Mouse (Mus musculus) lung, embryonic 14.5 days (tissue): ENCODE results near the gene Ap1ar. TPM values are rescaled to one million over a fixed set of nuclear protein-coding genes. Genes with fewer than 3 reads are reported as not detected.

Experiments
- ATAC-seq: fragments of 200-750 bp; cut with Nextera tagmentation; 2 replicates; pipeline ENCODE4 v1.8.0; 2017; ENCODE audit warnings: mild to moderate bottlenecking, moderate TSS enrichment, moderate library complexity; ENCODE audit not compliant: insufficient read depth
- DNase-seq: peaks from one replicate; pipeline ENCODE4 v3.0.0-alpha.2; 2015
- H3K27ac ChIP-seq: fragments of 300-500 bp; sonication (generic); 2 replicates; pipeline ENCODE4 v1.5.1; 2014; ENCODE audit warnings: low read depth, mild to moderate bottlenecking, moderate library complexity
- H3K27me3 ChIP-seq: fragments of 300-500 bp; sonication (generic); 2 replicates; pipeline ENCODE4 v1.6.1; 2014; ENCODE audit warnings: low read length, control low read depth; ENCODE audit not compliant: insufficient read depth
- H3K36me3 ChIP-seq: fragments of 300-500 bp; sonication (generic); 2 replicates; pipeline ENCODE4 v1.6.1; 2014; ENCODE audit warnings: control low read depth; ENCODE audit not compliant: insufficient read depth
- H3K4me1 ChIP-seq: fragments of 300-500 bp; sonication (generic); 2 replicates; pipeline ENCODE4 v1.6.1; 2014; ENCODE audit warnings: antibody characterized with exemption, control low read depth; ENCODE audit not compliant: insufficient read depth
- H3K4me2 ChIP-seq: fragments of 300-500 bp; sonication (generic); 2 replicates; pipeline ENCODE4 v1.6.1; 2014; ENCODE audit warnings: mild to moderate bottlenecking
- H3K4me3 ChIP-seq: fragments of 300-500 bp; sonication (generic); 2 replicates; pipeline ENCODE4 v1.5.1; 2014; ENCODE audit warnings: low read depth, low read length
- H3K9ac ChIP-seq: fragments of 300-500 bp; sonication (generic); 2 replicates; pipeline ENCODE4 v1.6.1; 2014
- H3K9me3 ChIP-seq: fragments of 300-500 bp; sonication (generic); 2 replicates; pipeline ENCODE4 v1.6.1; 2016; ENCODE audit warnings: low read depth, low read length, control low read depth
- CTCF ChIP-seq: IDR thresholded peaks from 2 replicates; pipeline ENCODE4 v1.5.1; 2016; ENCODE audit warnings: antibody characterized with exemption, low read depth
- WGBS: fragments of 180-500 bp; shearing (Covaris S2); extraction: QIAGEN DNeasy Blood & Tissue Kit; methylation state at CpG from one replicate; pipeline ENCODE4 v1.1.7; 2014; 5-methylcytosine and 5-hydroxymethylcytosine counted together
- polyA plus RNA-seq: library from polyadenylated mRNA; unstranded; fragments of >200 nt; fragmentation: Nextera tagmentation; extraction: Ambion mirVana; gene quantifications from 2 replicates; pipeline ENCODE4 v1.2.1, GENCODE M21; 2014

Ap1ar gene
- 56.5 and 69.5 TPM in 2 replicates for polyA plus RNA-seq

GRCm38 (mm10) chr3:127837154-127837865 lies at the start of gene Ap1ar:
Gene Ap1ar (minus strand): TSS chr3:127837523.
- DNase-seq (peak; percentile 98), ATAC-seq (peak; percentile 98)
- 0 out of 2 replicates have a peak, but pooled peaks cover 2% of the 10 kb centered on the region for H3K36me3 ChIP-seq
- H3K4me3 ChIP-seq: peak within 1 kb of the TSS; percentile 85
- WGBS: under 1% methylated on average over 81 of the region's 89 CpGs
- peak within 1 kb of the TSS; percentile 91 for H3K4me2 ChIP-seq
- H3K27ac ChIP-seq: peak within 1 kb of the TSS; percentile 96
- H3K9me3 ChIP-seq: no peaks in the 10 kb centered on the region
- peak within 1 kb of the TSS; percentile 86 for H3K9ac ChIP-seq
- TF ChIP-seq CTCF: peak; percentile 76
- no peaks in the 10 kb centered on the region for H3K27me3 ChIP-seq
- H3K4me1 ChIP-seq: peaks cover 5% of the 10 kb centered on the region; the same call in 1 of the 2 replicates

GRCm38 (mm10) chr3:127881684-127882083 lies 44.4 kb upstream of the Ap1ar start:
- H3K4me1 ChIP-seq: no peaks in the 10 kb centered on the region
- no peak overlapping the region for H3K4me2 ChIP-seq
- no peaks in the 10 kb centered on the region for H3K36me3 ChIP-seq
- TF ChIP-seq CTCF: no peak
- H3K27me3 ChIP-seq: no peaks in the 10 kb centered on the region
- DNase-seq (no peak), ATAC-seq (peak; percentile 47; the same call in 1 of the 2 replicates)
- H3K9ac ChIP-seq: no peak overlapping the region
- WGBS: 54% methylated on average over 2 of the region's 2 CpGs
- no peak overlapping the region for H3K4me3 ChIP-seq
- no peak overlapping the region for H3K27ac ChIP-seq
- H3K9me3 ChIP-seq: no peaks in the 10 kb centered on the region

GRCm38 (mm10) chr3:127879968-127880367 lies 42.6 kb upstream of the Ap1ar start:
- DNase-seq (no peak), ATAC-seq (no peak)
- no peak overlapping the region for H3K4me2 ChIP-seq
- no peaks in the 10 kb centered on the region for H3K9me3 ChIP-seq
- no peak for TF ChIP-seq CTCF
- no peak overlapping the region for H3K27ac ChIP-seq
- 85% methylated on average over 3 of the region's 3 CpGs for WGBS
- no peak overlapping the region for H3K4me3 ChIP-seq
- H3K27me3 ChIP-seq: no peaks in the 10 kb centered on the region
- H3K4me1 ChIP-seq: no peaks in the 10 kb centered on the region
- no peak overlapping the region for H3K9ac ChIP-seq
- H3K36me3 ChIP-seq: no peaks in the 10 kb centered on the region

GRCm38 (mm10) chr3:127875509-127875908 lies 38.2 kb upstream of the Ap1ar start:
- Histone ChIP-seq H3K4me3 (no peak overlapping the region), H3K4me2 (no peak overlapping the region), H3K9me3 (no peaks in the 10 kb centered on the region), H3K36me3 (no peaks in the 10 kb centered on the region), H3K4me1 (no peaks in the 10 kb centered on the region), H3K27ac (no peak overlapping the region), H3K9ac (no peak overlapping the region), H3K27me3 (no peaks in the 10 kb centered on the region)
- 80% methylated on average over 2 of the region's 2 CpGs for WGBS
- no peak for TF ChIP-seq CTCF
- no peak for ATAC-seq
- no peak for DNase-seq

GRCm38 (mm10) chr3:127875059-127875458 lies 37.7 kb upstream of the Ap1ar start:
- TF ChIP-seq CTCF: no peak
- Histone ChIP-seq H3K9ac (no peak overlapping the region), H3K4me1 (no peaks in the 10 kb centered on the region), H3K4me2 (no peak overlapping the region), H3K27me3 (no peaks in the 10 kb centered on the region), H3K36me3 (no peaks in the 10 kb centered on the region), H3K4me3 (no peak overlapping the region), H3K27ac (no peak overlapping the region), H3K9me3 (no peaks in the 10 kb centered on the region)
- WGBS: 62% methylated on average over 7 of the region's 7 CpGs
- ATAC-seq (no peak), DNase-seq (no peak)

GRCm38 (mm10) chr3:127874254-127874883 lies 37.0 kb upstream of the Ap1ar start:
- no peak overlapping the region for H3K9ac ChIP-seq
- H3K4me2 ChIP-seq: no peak overlapping the region
- 18% methylated on average over 4 of the region's 4 CpGs for WGBS
- no peak overlapping the region for H3K27ac ChIP-seq
- ATAC-seq (peak; percentile 52; the same call in 1 of the 2 replicates), DNase-seq (peak; percentile 33)
- H3K9me3 ChIP-seq: no peaks in the 10 kb centered on the region
- H3K4me3 ChIP-seq: no peak overlapping the region
- H3K27me3 ChIP-seq: no peaks in the 10 kb centered on the region
- TF ChIP-seq CTCF: no peak
- no peaks in the 10 kb centered on the region for H3K36me3 ChIP-seq
- no peaks in the 10 kb centered on the region for H3K4me1 ChIP-seq

- H3K4me1 ChIP-seq: no peaks in the 10 kb centered on the region
- WGBS: 56% methylated on average over 9 of the region's 9 CpGs
- H3K36me3 ChIP-seq: no peaks in the 10 kb centered on the region
- DNase-seq (peak; percentile 41), ATAC-seq (no peak)
- no peaks in the 10 kb centered on the region for H3K9me3 ChIP-seq
- no peak overlapping the region for H3K9ac ChIP-seq
- no peak overlapping the region for H3K4me3 ChIP-seq
- no peak overlapping the region for H3K4me2 ChIP-seq
- no peak overlapping the region for H3K27ac ChIP-seq
- H3K27me3 ChIP-seq: no peaks in the 10 kb centered on the region
- no peak for TF ChIP-seq CTCF
Observed at GRCm38 (mm10) chr3:127871575-127871974, 34.3 kb upstream of the Ap1ar start.
